Mouse (Mus musculus): ENCODE measurements around the gene Ralgps1. TPM values are rescaled to one million over a fixed set of nuclear protein-coding genes. Genes with fewer than 3 reads are reported as not detected.
"Not testable (repeated sequence)": the region's sequence is repeated elsewhere in the genome, so short reads cannot be mapped to it uniquely, and the experiment has no call there.

The Ralgps1 gene
- polyA plus RNA-seq, 1 experiment from 2014 or later: 14.6 TPM

DNA sequence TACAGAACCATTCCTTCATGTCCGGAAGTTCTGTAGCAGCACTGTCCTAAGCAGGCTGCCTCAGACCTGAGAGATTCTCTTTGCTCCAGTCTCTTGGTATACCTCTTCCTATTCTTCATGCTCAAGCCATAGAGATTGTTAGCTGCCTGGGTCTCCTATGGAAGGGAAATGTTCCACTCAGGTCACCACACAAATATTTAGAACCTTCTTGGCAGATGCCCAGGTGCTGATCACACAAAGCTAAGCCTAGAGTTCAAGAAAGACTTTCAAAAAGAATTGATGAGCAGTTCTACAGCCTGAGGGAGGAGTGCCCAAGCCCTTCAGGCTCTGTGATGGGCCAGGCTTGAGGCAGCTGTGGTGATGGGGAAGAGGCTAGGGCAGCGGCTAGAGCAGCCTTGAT is 242.3 kb downstream of the Ralgps1 start:
- DNase-seq (ENCODE audit: low spot score) (no peak), ATAC-seq (ENCODE audit: insufficient read depth, low FRiP score, low TSS enrichment) (no peak)
- Histone ChIP-seq H3K36me3 (ENCODE audit: control insufficient read depth, insufficient read depth, low read length) (no peaks in the 10 kb centered on the region), H3K4me3 (ENCODE audit: low read depth, low read length) (peak overlapping the region; percentile 61; the same call in 1 of the 2 replicates), H3K27me3 (ENCODE audit: control insufficient read depth, insufficient read depth, low read length) (peaks cover 15% of the 10 kb centered on the region; the same call in 1 of the 2 replicates), H3K4me2 (ENCODE audit: low read depth) (peak overlapping the region; percentile 98; the same call in 1 of the 2 replicates), H3K4me1 (ENCODE audit: control insufficient read depth, insufficient read depth, low read length) (no peaks in the 10 kb centered on the region; the same call in none of the 2 replicates), H3K9ac (ENCODE audit: low read length) (no peak overlapping the region), H3K9me3 (ENCODE audit: control insufficient read depth, low read length) (no peaks in the 10 kb centered on the region), H3K27ac (ENCODE audit: low read depth, low read length) (no peak overlapping the region)
- 72% methylated on average over 2 of the region's 2 CpGs for WGBS

- no peak overlapping the region for H3K27ac ChIP-seq (ENCODE audit: low read depth, low read length)
- no peaks in the 10 kb centered on the region; the same call in none of the 2 replicates for H3K4me1 ChIP-seq (ENCODE audit: control insufficient read depth, insufficient read depth, low read length)
- no peak overlapping the region for H3K9ac ChIP-seq (ENCODE audit: low read length)
- H3K27me3 ChIP-seq (ENCODE audit: control insufficient read depth, insufficient read depth, low read length): peaks cover 12% of the 10 kb centered on the region; the same call in 1 of the 2 replicates
- no peak for DNase-seq (ENCODE audit: low spot score)
- WGBS: 85% methylated on average over 2 of the region's 2 CpGs
- no peaks in the 10 kb centered on the region for H3K9me3 ChIP-seq (ENCODE audit: control insufficient read depth, low read length)
- no peak overlapping the region for H3K4me2 ChIP-seq (ENCODE audit: low read depth)
- H3K36me3 ChIP-seq (ENCODE audit: control insufficient read depth, insufficient read depth, low read length): no peaks in the 10 kb centered on the region
- ATAC-seq (ENCODE audit: insufficient read depth, low FRiP score, low TSS enrichment): no peak
- H3K4me3 ChIP-seq (ENCODE audit: low read depth, low read length): no peak overlapping the region
Measured at GRCm38 (mm10) chr2:33127271-33127670, 244.0 kb downstream of the Ralgps1 start.

GRCm38 (mm10) chr2:33122856-33123255 is 248.4 kb downstream of the Ralgps1 start:
- Histone ChIP-seq H3K9ac (ENCODE audit: low read length) (no peak overlapping the region), H3K4me2 (ENCODE audit: low read depth) (no peak overlapping the region), H3K9me3 (ENCODE audit: control insufficient read depth, low read length) (no peaks in the 10 kb centered on the region), H3K36me3 (ENCODE audit: control insufficient read depth, insufficient read depth, low read length) (no peaks in the 10 kb centered on the region), H3K4me1 (ENCODE audit: control insufficient read depth, insufficient read depth, low read length) (no peaks in the 10 kb centered on the region), H3K27ac (ENCODE audit: low read depth, low read length) (no peak overlapping the region), H3K27me3 (ENCODE audit: control insufficient read depth, insufficient read depth, low read length) (no peaks in the 10 kb centered on the region), H3K4me3 (ENCODE audit: low read depth, low read length) (no peak overlapping the region)
- no peak for ATAC-seq (ENCODE audit: insufficient read depth, low FRiP score, low TSS enrichment)
- DNase-seq (ENCODE audit: low spot score): no peak
- 79% methylated on average over 6 of the region's 6 CpGs for WGBS

- Histone ChIP-seq H3K9ac (ENCODE audit: low read length) (no peak overlapping the region), H3K27me3 (ENCODE audit: control insufficient read depth, insufficient read depth, low read length) (no peaks in the 10 kb centered on the region), H3K4me2 (ENCODE audit: low read depth) (no peak overlapping the region), H3K27ac (ENCODE audit: low read depth, low read length) (no peak overlapping the region), H3K4me3 (ENCODE audit: low read depth, low read length) (no peak overlapping the region), H3K9me3 (ENCODE audit: control insufficient read depth, low read length) (no peaks in the 10 kb centered on the region), H3K36me3 (ENCODE audit: control insufficient read depth, insufficient read depth, low read length) (no peaks in the 10 kb centered on the region), H3K4me1 (ENCODE audit: control insufficient read depth, insufficient read depth, low read length) (no peaks in the 10 kb centered on the region)
- no peak for ATAC-seq (ENCODE audit: insufficient read depth, low FRiP score, low TSS enrichment)
- WGBS: 90% methylated on average over 8 of the region's 8 CpGs
- DNase-seq (ENCODE audit: low spot score): no peak
Measured at GRCm38 (mm10) chr2:33100536-33100935, 270.8 kb downstream of the Ralgps1 start.

- not testable (repeated sequence) for H3K4me2 ChIP-seq (ENCODE audit: low read depth); DNase-seq (ENCODE audit: low spot score); H3K27me3 ChIP-seq (ENCODE audit: control insufficient read depth, insufficient read depth, low read length); H3K36me3 ChIP-seq (ENCODE audit: control insufficient read depth, insufficient read depth, low read length); H3K27ac ChIP-seq (ENCODE audit: low read depth, low read length); H3K9me3 ChIP-seq (ENCODE audit: control insufficient read depth, low read length); H3K4me1 ChIP-seq (ENCODE audit: control insufficient read depth, insufficient read depth, low read length); H3K9ac ChIP-seq (ENCODE audit: low read length); H3K4me3 ChIP-seq (ENCODE audit: low read depth, low read length); ATAC-seq (ENCODE audit: insufficient read depth, low FRiP score, low TSS enrichment)
- 90% methylated on average over 12 of the region's 12 CpGs for WGBS
Measured at GRCm38 (mm10) chr2:33097326-33097725, 274.0 kb downstream of the Ralgps1 start.

- H3K4me3 ChIP-seq (ENCODE audit: low read depth, low read length): no peak overlapping the region
- H3K9ac ChIP-seq (ENCODE audit: low read length): no peak overlapping the region
- 66% methylated on average over 10 of the region's 10 CpGs for WGBS
- no peak for DNase-seq (ENCODE audit: low spot score)
- no peak overlapping the region for H3K4me2 ChIP-seq (ENCODE audit: low read depth)
- no peaks in the 10 kb centered on the region for H3K36me3 ChIP-seq (ENCODE audit: control insufficient read depth, insufficient read depth, low read length)
- H3K4me1 ChIP-seq (ENCODE audit: control insufficient read depth, insufficient read depth, low read length): no peaks in the 10 kb centered on the region
- no peak overlapping the region for H3K27ac ChIP-seq (ENCODE audit: low read depth, low read length)
- H3K9me3 ChIP-seq (ENCODE audit: control insufficient read depth, low read length): no peaks in the 10 kb centered on the region
- ATAC-seq (ENCODE audit: insufficient read depth, low FRiP score, low TSS enrichment): no peak
- H3K27me3 ChIP-seq (ENCODE audit: control insufficient read depth, insufficient read depth, low read length): no peaks in the 10 kb centered on the region
Measured at GRCm38 (mm10) chr2:33095221-33095671, 276.0 kb downstream of the Ralgps1 start.

DNA sequence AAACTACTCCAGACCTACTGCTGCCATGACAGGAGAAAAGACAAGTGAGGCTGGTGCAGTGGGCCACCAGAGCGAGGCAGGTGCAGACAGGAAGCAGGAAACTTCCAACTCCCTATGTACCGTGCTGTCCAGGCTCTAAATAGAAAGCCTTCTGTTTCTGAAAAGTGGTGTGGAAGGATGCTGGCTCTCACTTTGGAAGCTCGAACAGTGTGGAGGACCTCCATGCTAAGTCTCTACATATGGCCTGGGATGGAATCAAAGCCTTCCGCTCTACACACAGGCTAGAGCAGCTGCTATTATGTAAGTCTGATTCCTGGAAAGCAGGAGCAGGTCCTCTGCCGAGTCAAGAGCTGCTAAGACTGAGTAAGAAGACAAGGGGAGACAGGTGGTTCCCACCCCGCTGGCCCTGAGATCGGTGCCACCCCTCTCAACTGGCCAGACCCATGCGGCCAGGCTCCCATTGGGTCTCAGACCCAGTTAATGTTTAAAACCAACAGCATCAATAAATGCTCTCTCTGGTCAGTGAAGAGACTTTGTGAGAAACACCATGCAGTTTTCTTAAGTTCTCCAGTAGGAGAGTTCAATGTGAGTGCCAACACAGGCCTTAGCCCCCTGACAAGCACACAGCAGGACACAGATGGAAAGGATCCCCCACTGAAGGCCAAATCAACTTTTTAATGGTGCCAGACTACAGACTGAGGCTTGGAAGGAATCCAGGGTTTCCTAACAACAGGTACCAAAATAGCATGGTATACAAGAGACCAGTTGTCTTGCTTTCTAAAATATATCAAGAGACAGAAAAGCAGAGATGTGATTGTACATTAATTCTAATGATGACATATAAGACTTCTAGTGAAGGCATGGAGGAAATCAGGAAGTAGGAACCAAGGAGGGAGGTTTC is 280.4 kb downstream of the Ralgps1 start:
- Histone ChIP-seq H3K9ac (ENCODE audit: low read length) (no peak overlapping the region), H3K4me2 (ENCODE audit: low read depth) (no peak overlapping the region), H3K27ac (ENCODE audit: low read depth, low read length) (no peak overlapping the region), H3K9me3 (ENCODE audit: control insufficient read depth, low read length) (no peaks in the 10 kb centered on the region), H3K27me3 (ENCODE audit: control insufficient read depth, insufficient read depth, low read length) (no peaks in the 10 kb centered on the region), H3K4me1 (ENCODE audit: control insufficient read depth, insufficient read depth, low read length) (no peaks in the 10 kb centered on the region), H3K36me3 (ENCODE audit: control insufficient read depth, insufficient read depth, low read length) (no peaks in the 10 kb centered on the region), H3K4me3 (ENCODE audit: low read depth, low read length) (no peak overlapping the region)
- WGBS: 88% methylated on average over 8 of the region's 8 CpGs
- no peak for ATAC-seq (ENCODE audit: insufficient read depth, low FRiP score, low TSS enrichment)
- DNase-seq (ENCODE audit: low spot score): no peak

DNA sequence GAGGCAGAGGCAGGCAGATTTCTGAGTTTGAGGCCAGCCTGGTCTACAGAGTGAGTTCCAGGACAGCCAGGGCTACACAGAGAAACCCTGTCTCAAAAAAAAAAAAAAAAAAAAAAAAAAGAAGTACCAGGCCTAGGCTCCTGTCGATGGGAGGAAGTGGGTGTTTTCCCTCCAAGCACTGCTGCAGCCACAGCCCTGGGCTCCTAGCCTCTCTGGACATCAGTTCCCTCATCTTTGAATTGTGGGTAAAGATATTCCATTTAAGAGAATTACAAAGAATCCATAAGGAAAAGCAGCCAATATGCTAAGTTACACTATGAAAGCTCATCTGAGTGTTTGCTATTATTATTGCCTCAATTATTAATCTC is 281.3 kb downstream of the Ralgps1 start:
- not testable (repeated sequence) for ATAC-seq (ENCODE audit: insufficient read depth, low FRiP score, low TSS enrichment); H3K4me2 ChIP-seq (ENCODE audit: low read depth); DNase-seq (ENCODE audit: low spot score); H3K9ac ChIP-seq (ENCODE audit: low read length); H3K9me3 ChIP-seq (ENCODE audit: control insufficient read depth, low read length); H3K4me1 ChIP-seq (ENCODE audit: control insufficient read depth, insufficient read depth, low read length); H3K27me3 ChIP-seq (ENCODE audit: control insufficient read depth, insufficient read depth, low read length); H3K27ac ChIP-seq (ENCODE audit: low read depth, low read length); H3K36me3 ChIP-seq (ENCODE audit: control insufficient read depth, insufficient read depth, low read length); H3K4me3 ChIP-seq (ENCODE audit: low read depth, low read length)
- 82% methylated on average over 1 of the region's 1 CpGs for WGBS

Measured in neural tube, embryonic 11.5 days (tissue).